Mouse (Mus musculus) adrenal gland, postnatal 36 days (tissue): Measurements from ENCODE around the gene Ambra1. TPM values are rescaled to one million over a fixed set of nuclear protein-coding genes. Genes with fewer than 3 reads are reported as not detected.
A peak's percentile ranks its signal among the peaks of the same experiment; 100 is the strongest.

ENCODE experiments used
- DNase-seq, 2 experiments: peaks; one replicate each; pipeline ENCODE4 v3.0.0; 2021; ENCODE audit warnings: mixed read lengths in 1 of 2
- microRNA-seq: library from miRNA; unstranded; fragments of <30 nt; microRNA quantifications from one replicate; pipeline ENCODE4 v1.2.0, GENCODE M21; 2021
- total RNA-seq, 2 experiments: library from RNA; stranded (reverse); gene quantifications; 2 replicates each; pipeline ENCODE4 v1.2.3; 2021

The Ambra1 gene
- total RNA-seq, 2 experiments from 2014 or later: 34.4 to 35.5 TPM

- no peak for DNase-seq
Observed at GRCm38 (mm10) chr2:91959544-91960410, 229.8 kb downstream of the Ambra1 start.

- no peak for DNase-seq
Observed at GRCm38 (mm10) chr2:91960459-91960858, 230.5 kb downstream of the Ambra1 start.

- DNase-seq: no peak
Observed at GRCm38 (mm10) chr2:91961901-91962761, 232.2 kb downstream of the Ambra1 start.

- DNase-seq: peak in 1 of 2 experiments; percentile 63
Observed at GRCm38 (mm10) chr2:91962864-91963401, 233.0 kb downstream of the Ambra1 start.

- peak; percentile 98 for DNase-seq
Observed at GRCm38 (mm10) chr2:91963443-91963932, 233.6 kb downstream of the Ambra1 start.

GRCm38 (mm10) chr2:91964610-91965204 lies 234.8 kb downstream of the Ambra1 start:
- no peak for DNase-seq

GRCm38 (mm10) chr2:91965417-91965816 lies 235.5 kb downstream of the Ambra1 start:
- peak; percentile 72 to 87 for DNase-seq

- DNase-seq: no peak
Observed at GRCm38 (mm10) chr2:91966367-91966766, 236.4 kb downstream of the Ambra1 start.

GRCm38 (mm10) chr2:91967962-91968361 lies 238.0 kb downstream of the Ambra1 start:
- DNase-seq: no peak

Small RNAs within 50 kb of the gene (microRNA-seq; reads per million reads assigned to microRNA genes)
- not detected for gene Mir6999

Other genes with a start within 250 kb of the Ambra1 start
- 10 to 100 TPM; 46.8 to 47.7 TPM for gene Ckap5, start 203.4 kb upstream of the Ambra1 start, total RNA-seq
- gene F2, start 93.7 kb upstream of the Ambra1 start, total RNA-seq: 1 to 10 TPM in 1 of 2 experiments, under 1 TPM in 1; 0.20 to 1.1 TPM
- gene Zfp408, start 80.3 kb upstream of the Ambra1 start, total RNA-seq: 10 to 100 TPM in 1 of 2 experiments, 1 to 10 TPM in 1; 9.7 to 11.6 TPM
- gene Arhgap1, start 80.3 kb upstream of the Ambra1 start, total RNA-seq: 10 to 100 TPM; 63.7 to 68.4 TPM
- gene Atg13, start 19.6 kb upstream of the Ambra1 start, total RNA-seq: 10 to 100 TPM; 47.8 to 82.8 TPM
- 10 to 100 TPM in 1 of 2 experiments, 1 to 10 TPM in 1; 9.0 to 14.9 TPM for gene Harbi1, start 19.3 kb upstream of the Ambra1 start, total RNA-seq
- gene Chrm4, start 197.1 kb downstream of the Ambra1 start, total RNA-seq: 1 to 10 TPM; 2.7 to 2.9 TPM
- 10 to 100 TPM in 1 of 2 experiments, 1 to 10 TPM in 1; 6.7 to 11.6 TPM for gene Mdk, start 202.2 kb downstream of the Ambra1 start, total RNA-seq
- gene Gm9821, start 215.6 kb downstream of the Ambra1 start, total RNA-seq: not detected
- gene Dgkz, start 245.7 kb downstream of the Ambra1 start, total RNA-seq: 10 to 100 TPM; 45.1 to 48.0 TPM